Mouse (Mus musculus) pancreas, adult 10 weeks (tissue): ENCODE results near the gene Gtsf2. TPM values are rescaled to one million over a fixed set of nuclear protein-coding genes. Genes with fewer than 3 reads are reported as not detected.

Experiments used
- polyA plus RNA-seq: library from polyadenylated mRNA; stranded (reverse); fragments of 350-450 nt; fragmentation: Illumina TruSeq; extraction: RNeasy Lipid Tissue Mini Kit (QIAGEN cat#74804); gene quantifications from one replicate; pipeline ENCODE4 v1.2.3, GENCODE M21; 2015; ENCODE audit warnings: low read depth, low replicate concordance; ENCODE audit not compliant: insufficient read depth

Gene Gtsf2
- not detected for polyA plus RNA-seq

DNA sequence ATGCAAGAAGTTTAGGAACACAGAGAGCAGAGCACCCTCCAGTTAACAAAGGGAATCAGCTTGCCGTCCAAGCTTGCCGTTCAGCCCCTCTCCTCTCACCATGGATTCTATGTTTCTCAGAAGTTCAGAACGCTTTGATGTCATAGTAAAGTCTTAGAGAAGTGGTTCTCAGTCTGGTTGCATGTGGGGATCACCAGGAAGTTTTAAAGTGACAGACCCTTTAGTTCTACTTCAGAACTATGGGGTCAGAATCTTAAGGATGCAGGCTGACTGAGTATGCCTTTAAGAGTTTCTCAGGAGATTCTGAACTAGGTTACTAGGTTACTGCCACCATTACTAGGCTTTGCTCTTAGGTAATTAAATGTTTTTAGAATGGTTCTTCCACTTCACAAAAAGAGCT, at the start of gene Gtsf2:
TSS of gene Gtsf2 (minus strand) at position 101 of the 400 bp plus-strand sequence.

GRCm38 (mm10) chr15:103453551-103454218, 5.4 kb upstream of the Gtsf2 start, which contains the start of gene Nckap1l:
Gene Nckap1l (plus strand): TSS chr15:103453794.

GRCm38 (mm10) chr15:103430241-103430640, 18.0 kb downstream of the Gtsf2 start, which contains the start of gene Gtsf1:
Gene Gtsf1 (minus strand): TSS chr15:103430470.

Other genes starting within 250 kb of the Gtsf2 start
- 11.1 TPM for gene Cbx5, start 208.7 kb downstream of the Gtsf2 start, polyA plus RNA-seq
- gene Hnrnpa1, start 208.0 kb downstream of the Gtsf2 start, polyA plus RNA-seq: 68.2 TPM
- not detected for gene Nfe2, start 190.1 kb downstream of the Gtsf2 start, polyA plus RNA-seq
- gene Copz1, start 175.8 kb downstream of the Gtsf2 start, polyA plus RNA-seq: 46.1 TPM
- gene Gpr84, start 137.9 kb downstream of the Gtsf2 start, polyA plus RNA-seq: not detected
- 4.4 TPM for gene Zfp385a, start 108.4 kb downstream of the Gtsf2 start, polyA plus RNA-seq
- gene Itga5, start 81.7 kb downstream of the Gtsf2 start, polyA plus RNA-seq: 6.5 TPM
- not detected for gene Gtsf1, start 18.0 kb downstream of the Gtsf2 start, polyA plus RNA-seq
- gene Nckap1l, start 5.3 kb upstream of the Gtsf2 start, polyA plus RNA-seq: 2.6 TPM
- 0.65 TPM for gene Pde1b, start 54.6 kb upstream of the Gtsf2 start, polyA plus RNA-seq
- 20.0 TPM for gene Ppp1r1a, start 89.5 kb upstream of the Gtsf2 start, polyA plus RNA-seq
- gene Glycam1, start 116.6 kb upstream of the Gtsf2 start, polyA plus RNA-seq: not detected